Mouse (Mus musculus): ENCODE measurements around the gene Pou2f3. TPM values are rescaled to one million over a fixed set of nuclear protein-coding genes. Genes with fewer than 3 reads are reported as not detected.

Gene Pou2f3
- under 1 TPM in 1 of 2 experiments, not detected in 1; 0.14 TPM for total RNA-seq (2021)
- long read RNA-seq, experiment 1, partial matches to known transcripts = 0 of 1 reads
- long read RNA-seq, experiment 1, other reads (novel, unspliced or antisense) = 1 of 1 reads
- long read RNA-seq, experiment 2 = 0 reads

DNA sequence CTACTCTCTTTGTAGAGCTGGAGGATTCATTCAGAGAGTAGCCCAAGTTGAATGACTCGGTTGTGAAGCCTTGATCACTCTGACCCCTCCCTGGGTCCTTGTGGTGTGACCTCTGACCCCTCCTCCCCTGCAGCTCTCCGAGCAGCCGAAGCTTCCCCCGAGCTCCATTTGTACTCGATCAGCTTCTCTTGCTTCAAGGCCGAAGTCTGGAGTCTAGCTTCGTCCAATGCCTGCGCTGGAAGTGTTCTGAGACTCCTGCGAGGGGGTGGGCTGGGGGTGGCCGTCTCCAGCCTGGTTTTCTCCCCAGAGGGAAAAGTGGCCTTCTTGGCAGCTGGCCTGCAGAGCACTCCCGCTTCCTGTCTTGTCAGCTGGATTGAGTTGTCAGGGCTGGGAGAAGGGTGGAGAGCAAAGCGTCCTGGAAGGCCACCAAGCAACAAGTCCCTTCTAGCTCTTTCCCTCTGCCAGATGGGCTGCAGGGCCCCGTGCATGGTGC lies at the start of gene Pou2f3:
Pou2f3 (minus strand) TSS at position 180 of the 493 bp plus-strand sequence.
- DNase-seq (ENCODE audit: low spot score in 2 of 2) = peak in 1 of 2 experiments; percentile 31

- no peak for DNase-seq (ENCODE audit: low spot score in 2 of 2)
Observed at GRCm38 (mm10) chr9:43253271-43253681, 43.1 kb upstream of the Pou2f3 start.

GRCm38 (mm10) chr9:43252790-43253189 lies 42.6 kb upstream of the Pou2f3 start:
- DNase-seq (ENCODE audit: low spot score in 2 of 2) = no peak

GRCm38 (mm10) chr9:43251786-43252185 lies 41.6 kb upstream of the Pou2f3 start:
- DNase-seq (ENCODE audit: low spot score in 2 of 2) = no peak

- DNase-seq (ENCODE audit: low spot score in 2 of 2) = no peak
Observed at GRCm38 (mm10) chr9:43246738-43247180, 36.6 kb upstream of the Pou2f3 start.

- DNase-seq (ENCODE audit: low spot score in 2 of 2) = no peak
Observed at GRCm38 (mm10) chr9:43245801-43246570, 35.8 kb upstream of the Pou2f3 start.

- no peak for DNase-seq (ENCODE audit: low spot score in 2 of 2)
Observed at GRCm38 (mm10) chr9:43242432-43242831, 32.3 kb upstream of the Pou2f3 start.

- no peak for DNase-seq (ENCODE audit: low spot score in 2 of 2)
Observed at GRCm38 (mm10) chr9:43241970-43242369, 31.8 kb upstream of the Pou2f3 start.

DNA sequence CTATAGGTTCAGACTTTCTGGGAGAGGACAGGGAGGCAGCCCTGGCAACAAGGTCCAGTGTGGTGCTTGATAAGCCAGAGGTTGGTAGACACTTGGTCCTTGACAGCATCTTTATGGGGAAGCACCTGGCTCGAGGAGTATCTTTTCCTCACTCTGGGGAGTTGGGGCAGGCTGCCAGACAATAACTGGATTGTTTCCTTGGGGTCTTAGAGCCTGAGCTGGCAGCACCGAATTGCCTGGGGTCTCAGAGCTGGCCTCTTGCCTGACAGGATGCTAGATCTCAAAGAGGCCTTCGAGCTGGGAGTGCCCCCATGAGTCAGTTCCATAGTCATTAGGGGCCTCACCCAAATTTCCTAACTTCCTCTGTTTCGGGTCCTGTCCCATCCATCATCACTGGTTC lies 31.1 kb upstream of the Pou2f3 start:
- DNase-seq (ENCODE audit: low spot score in 2 of 2) = no peak

DNA sequence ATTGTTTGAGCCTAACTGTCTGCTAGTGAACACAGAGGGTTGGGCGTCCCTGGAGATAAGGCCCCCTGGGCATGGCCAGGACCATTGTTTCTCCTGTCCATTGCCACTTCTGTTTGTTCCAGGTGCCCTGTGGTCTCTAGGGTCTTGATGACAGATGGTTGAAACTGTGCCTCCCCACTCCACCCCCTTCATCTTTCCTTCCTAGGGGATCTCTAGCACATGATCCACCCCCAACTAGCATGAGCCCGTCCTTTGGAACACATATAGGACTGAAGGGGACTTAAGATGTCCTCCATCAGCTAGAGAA lies 30.4 kb upstream of the Pou2f3 start:
- no peak for DNase-seq (ENCODE audit: low spot score in 2 of 2)

- peak; percentile 43 to 72 for DNase-seq (ENCODE audit: low spot score in 2 of 2)
Observed at GRCm38 (mm10) chr9:43239712-43240593, 29.8 kb upstream of the Pou2f3 start, which contains the start of gene Oaf. Gene Oaf (minus strand): TSS chr9:43239911.

DNA sequence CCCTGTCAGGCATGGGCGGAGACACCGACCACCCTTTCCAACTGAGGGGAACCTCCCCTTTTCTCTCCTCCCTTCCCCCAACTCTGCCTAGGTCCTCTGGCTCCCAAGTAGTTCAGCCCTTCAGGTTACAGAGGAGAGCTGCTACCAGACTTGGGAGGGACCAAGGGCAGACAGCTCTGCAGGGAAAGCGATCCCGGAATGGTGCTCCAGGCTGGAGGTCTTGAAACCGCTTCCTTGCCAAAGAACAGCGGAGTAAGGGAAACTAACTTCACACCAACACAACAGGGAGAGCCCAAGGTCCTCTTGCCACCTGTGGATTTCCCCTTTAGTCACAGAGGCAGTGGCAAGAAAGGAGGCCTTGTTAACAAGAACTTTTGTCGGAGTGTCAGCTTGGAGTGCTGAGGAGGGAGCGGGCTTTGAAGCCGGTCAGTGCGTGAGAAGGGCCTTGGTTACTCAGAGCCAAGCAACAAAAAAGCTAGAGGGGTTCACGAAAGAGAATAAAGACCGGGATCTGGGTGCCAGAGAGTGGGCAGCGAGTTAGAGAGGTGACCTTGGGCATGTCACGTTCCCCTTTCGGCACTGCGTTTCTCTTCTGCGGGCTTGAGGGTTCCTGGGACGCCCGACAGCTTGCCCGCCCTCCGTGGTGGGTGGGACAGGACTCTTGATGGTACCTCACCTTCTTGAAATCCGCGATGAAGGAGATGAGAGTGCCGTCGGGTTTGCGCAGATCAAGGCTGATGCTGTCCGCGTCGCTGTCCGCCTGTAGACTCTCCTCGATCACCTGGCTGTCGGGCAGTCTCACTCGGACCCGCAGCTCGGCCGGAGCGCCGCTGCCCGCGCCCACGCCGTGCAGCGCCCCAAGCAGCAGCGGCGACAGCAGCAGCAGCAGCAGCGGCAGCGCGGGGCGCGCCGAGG lies 28.7 kb upstream of the Pou2f3 start:
- DNase-seq (ENCODE audit: low spot score in 2 of 2) = no peak

- no peak for DNase-seq (ENCODE audit: low spot score in 2 of 2)
Observed at GRCm38 (mm10) chr9:43238167-43238566, 28.0 kb upstream of the Pou2f3 start.

- no peak for DNase-seq (ENCODE audit: low spot score in 2 of 2)
Observed at GRCm38 (mm10) chr9:43237111-43237775, 27.1 kb upstream of the Pou2f3 start.

GRCm38 (mm10) chr9:43236576-43236975 lies 26.4 kb upstream of the Pou2f3 start:
- DNase-seq (ENCODE audit: low spot score in 2 of 2) = no peak

GRCm38 (mm10) chr9:43236106-43236505 lies 25.9 kb upstream of the Pou2f3 start:
- no peak for DNase-seq (ENCODE audit: low spot score in 2 of 2)

DNA sequence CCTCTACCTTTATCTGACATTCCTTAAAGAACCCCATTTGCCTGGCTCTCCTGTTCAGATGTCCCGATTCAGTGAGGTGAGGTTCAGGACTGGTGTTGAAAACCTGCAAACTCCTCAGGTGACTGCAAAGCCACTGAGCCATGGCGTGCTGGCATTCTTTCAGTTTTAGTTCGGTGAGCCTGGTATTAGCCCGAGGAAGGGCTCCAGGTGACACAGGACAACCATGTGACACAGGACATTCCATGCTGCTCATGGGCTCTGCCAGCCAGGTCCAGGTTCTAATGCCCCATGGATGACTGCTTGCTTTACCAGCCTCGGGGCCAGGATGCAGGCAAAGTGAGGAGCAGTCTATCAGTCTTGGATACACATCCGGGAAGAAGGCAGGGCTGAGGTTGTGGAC lies 25.2 kb upstream of the Pou2f3 start:
- no peak for DNase-seq (ENCODE audit: low spot score in 2 of 2)

DNA sequence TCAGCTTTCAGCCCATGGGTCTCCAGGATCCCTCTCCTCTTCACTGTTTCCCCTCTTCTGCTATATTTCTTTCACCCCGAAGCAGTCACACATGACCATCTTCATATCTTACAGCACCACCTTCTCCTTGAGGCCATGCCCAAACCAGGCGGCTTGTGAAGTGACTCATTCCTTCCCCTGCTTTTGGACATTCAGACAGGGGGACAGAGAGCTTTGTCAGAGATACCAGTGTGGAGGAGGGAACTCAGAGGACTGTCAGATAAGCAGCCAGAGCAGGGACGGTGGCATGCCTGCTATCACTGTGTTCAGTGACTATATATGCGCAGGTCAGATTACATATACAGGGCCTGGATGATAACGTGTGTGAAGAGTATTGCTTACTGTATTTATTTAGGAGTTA lies 24.3 kb upstream of the Pou2f3 start:
- DNase-seq (ENCODE audit: low spot score in 2 of 2) = no peak

GRCm38 (mm10) chr9:43233515-43233914 lies 23.3 kb upstream of the Pou2f3 start:
- DNase-seq (ENCODE audit: low spot score in 2 of 2) = no peak

DNA sequence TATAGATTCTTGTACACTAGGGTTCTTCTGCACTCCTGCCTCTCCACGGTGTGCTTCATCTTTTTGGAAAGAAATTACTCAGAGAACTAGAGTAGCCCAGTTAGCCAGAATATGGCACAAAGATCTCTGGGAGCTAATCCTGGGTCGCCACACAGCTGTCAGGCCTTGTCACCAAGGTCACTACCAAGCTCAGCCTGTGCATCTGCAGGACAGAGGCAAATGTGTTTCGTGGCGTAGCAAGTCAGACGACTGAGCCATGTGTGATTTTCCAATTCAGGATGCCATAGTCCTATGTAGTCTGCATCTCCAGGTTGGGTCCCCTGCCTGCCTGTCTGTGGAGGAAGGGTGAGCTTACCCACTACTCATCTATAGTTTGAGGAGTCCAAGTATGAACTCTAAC lies 22.9 kb upstream of the Pou2f3 start:
- DNase-seq (ENCODE audit: low spot score in 2 of 2) = no peak

Measured in adrenal gland, postnatal 4 days (tissue).